Mouse (Mus musculus): ENCODE data around the gene Carmil3. TPM values are rescaled to one million over a fixed set of nuclear protein-coding genes. Genes with fewer than 3 reads are reported as not detected.
A peak's percentile ranks its signal among the peaks of the same experiment; 100 is the strongest.

Gene Carmil3
- total RNA-seq, 2 experiments from 2014 or later: 3.2 to 4.4 TPM

GRCm38 (mm10) chr14:55540787-55541321 lies 50.4 kb downstream of the Carmil3 start:
- peak; percentile 70 to 82 for DNase-seq (ENCODE audit: low spot score in 2 of 2)

DNA sequence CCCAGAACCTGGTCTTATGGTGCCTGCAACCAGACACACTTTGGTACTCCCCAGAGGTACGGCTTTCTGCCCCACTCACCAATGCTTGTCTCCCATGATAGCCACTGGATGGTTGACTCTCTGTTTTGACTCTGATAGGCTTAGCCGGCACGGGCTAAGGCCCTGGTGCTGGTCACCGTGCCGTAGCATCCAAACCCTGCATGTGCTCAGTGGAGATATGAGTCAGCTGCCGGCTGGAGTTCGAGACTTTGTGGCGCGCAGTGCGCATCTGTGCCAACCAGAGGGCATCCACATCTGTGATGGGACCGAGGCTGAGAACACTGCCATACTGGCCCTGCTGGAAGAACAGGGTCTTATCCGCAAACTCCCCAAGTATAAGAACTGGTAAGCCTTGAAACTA lies 51.8 kb downstream of the Carmil3 start:
- no peak for DNase-seq (ENCODE audit: low spot score in 2 of 2)

GRCm38 (mm10) chr14:55544334-55544733 lies 53.9 kb downstream of the Carmil3 start:
- DNase-seq (ENCODE audit: low spot score in 2 of 2): no peak

GRCm38 (mm10) chr14:55550191-55550590 lies 59.7 kb downstream of the Carmil3 start:
- DNase-seq (ENCODE audit: low spot score in 2 of 2): no peak

GRCm38 (mm10) chr14:55551347-55551746 lies 60.9 kb downstream of the Carmil3 start:
- DNase-seq (ENCODE audit: low spot score in 2 of 2): no peak

- no peak for DNase-seq (ENCODE audit: low spot score in 2 of 2)
These were observed 61.3 kb downstream of the Carmil3 start for GRCm38 (mm10) chr14:55551794-55552193.

DNA sequence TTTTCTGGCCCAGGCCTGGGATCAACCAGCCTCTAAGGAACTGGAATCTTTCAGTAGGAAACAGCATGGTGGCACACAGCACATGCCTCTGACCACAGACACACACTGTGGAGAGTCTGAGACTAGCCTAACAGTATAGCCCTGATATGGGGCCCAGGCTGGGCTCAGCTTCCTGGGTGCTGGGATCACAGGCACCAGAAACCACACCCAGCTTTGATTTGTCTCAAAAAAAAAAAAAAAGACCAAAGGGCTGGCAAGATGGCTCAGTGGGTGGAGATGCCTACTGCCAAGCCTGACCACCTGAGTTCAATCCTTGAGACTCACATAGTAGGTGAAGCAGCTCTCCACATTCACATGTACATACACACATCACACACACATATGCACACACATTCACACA lies 64.2 kb downstream of the Carmil3 start:
- no peak for DNase-seq (ENCODE audit: low spot score in 2 of 2)

DNA sequence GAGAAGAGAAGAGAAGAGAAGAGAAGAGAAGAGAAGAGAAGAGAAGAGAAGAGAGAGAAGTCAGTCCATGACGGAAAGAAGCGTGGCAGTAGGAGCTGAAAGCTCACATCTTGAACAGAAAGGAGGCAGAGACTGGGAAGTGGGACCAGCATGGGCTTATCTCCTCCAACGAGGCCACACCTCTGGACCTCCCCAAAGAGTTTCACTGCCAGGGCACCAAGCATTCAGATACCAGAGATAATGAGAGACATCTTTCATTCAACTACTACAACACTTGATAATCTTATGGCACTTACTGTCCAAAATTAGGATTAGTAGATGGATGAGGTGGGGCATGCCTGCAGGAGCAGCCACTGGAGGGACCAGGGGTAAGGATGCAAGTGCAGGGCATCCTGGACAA lies 65.3 kb downstream of the Carmil3 start:
- no peak for DNase-seq (ENCODE audit: low spot score in 2 of 2)

GRCm38 (mm10) chr14:55557003-55557402 lies 66.6 kb downstream of the Carmil3 start:
- peak in 1 of 2 experiments; percentile 75 for DNase-seq (ENCODE audit: low spot score in 2 of 2)

GRCm38 (mm10) chr14:55557587-55557986 lies 67.1 kb downstream of the Carmil3 start:
- DNase-seq (ENCODE audit: low spot score in 2 of 2): no peak

Other genes starting within 250 kb of the Carmil3 start
- 10 to 100 TPM; 23.7 to 28.5 TPM for gene Dhrs4, start 11.9 kb upstream of the Carmil3 start, total RNA-seq (2021)
- gene Cpne6, start 19.8 kb downstream of the Carmil3 start, total RNA-seq (2021): not detected
- gene Nrl, start 34.3 kb downstream of the Carmil3 start, total RNA-seq (2021): not detected
- 10 to 100 TPM; 21.6 to 21.8 TPM for gene Pck2, start 49.6 kb downstream of the Carmil3 start, total RNA-seq (2021)
- gene Dcaf11, start 69.4 kb downstream of the Carmil3 start, total RNA-seq (2021): 10 to 100 TPM; 44.5 to 54.3 TPM
- gene A730061H03Rik, start 69.8 kb downstream of the Carmil3 start, total RNA-seq (2021): 1 to 10 TPM in 1 of 2 experiments, not detected in 1; 1.4 TPM
- 100 to 1,000 TPM; 294 to 332 TPM for gene Fitm1, start 85.0 kb downstream of the Carmil3 start, total RNA-seq (2021)
- gene Psme1, start 87.5 kb downstream of the Carmil3 start, total RNA-seq (2021): 10 to 100 TPM; 82.0 to 88.4 TPM
- 10 to 100 TPM; 49.1 to 53.6 TPM for gene Emc9, start 94.7 kb downstream of the Carmil3 start, total RNA-seq (2021)
- 100 to 1,000 TPM; 124 to 153 TPM for gene Psme2, start 100.5 kb downstream of the Carmil3 start, total RNA-seq (2021)
- 10 to 100 TPM; 21.2 to 22.4 TPM for gene Rnf31, start 101.1 kb downstream of the Carmil3 start, total RNA-seq (2021)
- 1 to 10 TPM; 7.0 to 9.0 TPM for gene Irf9, start 112.9 kb downstream of the Carmil3 start, total RNA-seq (2021)
- gene Rec8, start 127.4 kb downstream of the Carmil3 start, total RNA-seq (2021): 1 to 10 TPM; 2.7 to 3.2 TPM
- gene Ipo4, start 145.3 kb downstream of the Carmil3 start, total RNA-seq (2021): 100 to 1,000 TPM in 1 of 2 experiments, 10 to 100 TPM in 1; 97.6 to 104 TPM
- 1 to 10 TPM; 1.7 to 2.4 TPM for gene Gm49378, start 147.2 kb downstream of the Carmil3 start, total RNA-seq (2021)
- 10 to 100 TPM; 46.8 to 47.8 TPM for gene Tm9sf1, start 153.2 kb downstream of the Carmil3 start, total RNA-seq (2021)
- 1 to 10 TPM; 1.4 to 2.0 TPM for gene Tssk4, start 159.5 kb downstream of the Carmil3 start, total RNA-seq (2021)
- gene Mdp1, start 169.9 kb downstream of the Carmil3 start, total RNA-seq (2021): 10 to 100 TPM; 27.2 to 27.5 TPM
- gene Gmpr2, start 181.3 kb downstream of the Carmil3 start, total RNA-seq (2021): 10 to 100 TPM; 12.7 to 13.9 TPM
- gene Nedd8, start 181.5 kb downstream of the Carmil3 start, total RNA-seq (2021): 100 to 1,000 TPM; 257 to 278 TPM
- 10 to 100 TPM; 21.6 to 21.7 TPM for gene Tinf2, start 191.2 kb downstream of the Carmil3 start, total RNA-seq (2021)
- gene Tgm1, start 223.3 kb downstream of the Carmil3 start, total RNA-seq (2021): under 1 TPM; 0.39 to 0.49 TPM
- gene Rabggta, start 231.6 kb downstream of the Carmil3 start, total RNA-seq (2021): 10 to 100 TPM; 10.9 to 12.8 TPM